Mouse (Mus musculus) telencephalon, adult 2 months (tissue): ENCODE results near the gene Rasgef1c.

Experiments
- DNase-seq: peaks from one replicate; pipeline ENCODE4 v3.0.0-alpha.2; 2011; ENCODE audit warnings: low read depth, low spot score

Gene Rasgef1c

GRCm38 (mm10) chr11:49926183-49926582 is 24.5 kb downstream of the Rasgef1c start:
- no peak for DNase-seq

- DNase-seq, result peak; percentile 46
Measured at GRCm38 (mm10) chr11:49927169-49927568, 25.5 kb downstream of the Rasgef1c start.

DNA sequence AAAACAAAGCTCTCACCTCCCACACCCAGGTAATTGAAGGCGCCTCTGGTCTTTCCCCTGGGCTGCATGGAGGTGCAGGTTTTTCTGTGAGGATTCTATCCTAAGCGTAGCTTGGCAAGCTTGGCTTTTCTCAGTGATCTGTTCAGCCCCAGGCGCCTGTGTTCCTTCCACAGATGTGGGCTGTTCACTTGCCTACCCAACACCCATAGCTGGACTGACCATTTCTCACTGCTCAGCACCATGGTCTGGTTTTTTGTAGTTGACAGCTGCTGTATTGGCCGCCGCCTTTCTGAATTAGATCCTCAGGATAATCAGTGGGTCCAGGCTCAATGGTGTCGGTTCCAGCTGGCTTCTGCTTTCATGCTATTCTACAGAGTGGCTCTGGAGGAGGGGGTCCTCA is 26.0 kb downstream of the Rasgef1c start:
- DNase-seq, result no peak

DNA sequence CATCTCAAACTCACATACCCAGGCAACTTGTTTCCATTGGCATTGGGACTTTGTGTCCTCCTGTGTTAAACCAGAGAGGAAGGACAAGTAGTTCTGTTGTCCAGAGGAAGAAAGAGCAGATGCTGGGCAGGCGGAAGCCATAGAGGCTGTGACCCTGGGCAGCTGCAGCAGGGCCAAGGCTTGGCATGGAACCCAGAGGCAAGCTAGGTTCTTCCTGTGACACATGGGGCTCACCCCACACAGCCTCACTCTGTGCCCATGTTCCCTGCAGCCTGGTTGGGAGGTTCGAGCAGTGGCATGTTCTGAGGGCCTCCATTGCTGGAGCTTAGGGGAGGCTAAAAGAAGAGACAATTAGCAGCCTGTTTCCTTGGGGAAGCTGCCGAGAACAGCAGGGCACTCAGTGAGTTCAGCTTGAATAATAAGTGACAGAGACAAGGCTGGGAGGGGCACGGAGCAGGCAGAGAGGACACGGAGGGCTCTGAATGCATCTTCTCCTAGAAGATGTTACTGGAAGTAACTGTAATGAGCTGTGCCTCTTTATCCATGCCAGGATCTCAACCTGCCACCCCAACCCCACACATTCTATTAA is 29.5 kb downstream of the Rasgef1c start:
- DNase-seq, result no peak

DNA sequence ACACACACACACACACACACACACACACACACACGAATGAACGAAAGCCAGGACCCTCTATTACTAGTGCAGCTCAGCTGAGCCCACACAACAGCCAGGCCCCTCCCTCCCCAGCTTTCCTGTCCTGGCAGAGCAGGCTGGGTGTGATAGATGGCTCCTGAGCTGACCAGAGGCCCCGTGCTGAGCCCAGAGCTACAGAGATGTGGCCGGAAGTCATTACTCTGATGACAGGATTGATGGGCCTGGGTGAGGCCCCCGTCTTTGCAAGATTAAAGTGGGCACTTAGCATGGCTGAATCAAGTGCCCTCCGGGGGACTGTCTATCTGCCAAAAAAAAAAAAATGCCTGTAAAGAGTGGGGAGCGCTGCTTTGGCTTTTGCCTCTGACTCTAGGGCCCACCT is 30.2 kb downstream of the Rasgef1c start:
- DNase-seq, result no peak

- DNase-seq, result peak; percentile 44
Measured at GRCm38 (mm10) chr11:49933811-49934210, 32.2 kb downstream of the Rasgef1c start.

DNA sequence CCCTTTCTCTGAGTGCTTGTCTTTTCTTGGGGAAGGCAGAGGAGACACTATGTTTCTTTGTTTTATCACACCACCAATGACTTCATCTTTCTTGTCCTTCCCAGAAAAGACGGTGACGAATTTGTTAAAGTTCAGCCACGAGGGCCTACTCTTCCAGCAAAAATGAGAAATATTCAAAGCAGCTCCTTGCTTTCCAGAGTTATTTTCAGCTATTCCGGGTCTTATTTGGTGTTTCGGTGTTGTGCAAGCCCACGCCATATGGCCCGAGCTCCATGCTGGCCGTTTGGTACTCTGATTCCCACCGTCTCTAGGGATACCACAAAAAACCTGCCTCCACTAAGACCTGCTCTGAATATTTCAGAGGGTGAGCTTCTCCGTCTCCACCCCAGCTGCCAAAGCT is 32.7 kb downstream of the Rasgef1c start:
- peak; percentile 85 for DNase-seq

- DNase-seq, result peak; percentile 86
Measured at GRCm38 (mm10) chr11:49936458-49936857, 34.8 kb downstream of the Rasgef1c start.

DNA sequence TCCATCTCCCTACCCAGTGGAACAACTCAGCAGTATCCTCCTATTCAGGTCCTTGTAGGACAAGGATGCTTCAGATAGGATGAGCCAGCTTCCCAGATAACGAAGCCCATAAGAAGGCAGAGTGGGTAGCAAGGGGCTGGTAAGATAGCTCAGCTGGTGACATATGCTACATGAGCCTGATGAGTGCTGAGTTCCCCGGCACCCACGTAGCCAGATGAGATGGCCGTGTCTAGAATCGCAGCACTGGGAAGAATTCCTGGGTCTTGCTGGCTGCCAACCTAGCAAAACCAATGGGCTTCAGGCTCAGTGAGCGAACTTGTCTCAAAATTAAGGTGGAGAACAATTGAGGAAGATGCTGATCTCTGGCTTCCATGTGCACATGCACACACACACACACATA is 36.1 kb downstream of the Rasgef1c start:
- DNase-seq, result no peak

DNA sequence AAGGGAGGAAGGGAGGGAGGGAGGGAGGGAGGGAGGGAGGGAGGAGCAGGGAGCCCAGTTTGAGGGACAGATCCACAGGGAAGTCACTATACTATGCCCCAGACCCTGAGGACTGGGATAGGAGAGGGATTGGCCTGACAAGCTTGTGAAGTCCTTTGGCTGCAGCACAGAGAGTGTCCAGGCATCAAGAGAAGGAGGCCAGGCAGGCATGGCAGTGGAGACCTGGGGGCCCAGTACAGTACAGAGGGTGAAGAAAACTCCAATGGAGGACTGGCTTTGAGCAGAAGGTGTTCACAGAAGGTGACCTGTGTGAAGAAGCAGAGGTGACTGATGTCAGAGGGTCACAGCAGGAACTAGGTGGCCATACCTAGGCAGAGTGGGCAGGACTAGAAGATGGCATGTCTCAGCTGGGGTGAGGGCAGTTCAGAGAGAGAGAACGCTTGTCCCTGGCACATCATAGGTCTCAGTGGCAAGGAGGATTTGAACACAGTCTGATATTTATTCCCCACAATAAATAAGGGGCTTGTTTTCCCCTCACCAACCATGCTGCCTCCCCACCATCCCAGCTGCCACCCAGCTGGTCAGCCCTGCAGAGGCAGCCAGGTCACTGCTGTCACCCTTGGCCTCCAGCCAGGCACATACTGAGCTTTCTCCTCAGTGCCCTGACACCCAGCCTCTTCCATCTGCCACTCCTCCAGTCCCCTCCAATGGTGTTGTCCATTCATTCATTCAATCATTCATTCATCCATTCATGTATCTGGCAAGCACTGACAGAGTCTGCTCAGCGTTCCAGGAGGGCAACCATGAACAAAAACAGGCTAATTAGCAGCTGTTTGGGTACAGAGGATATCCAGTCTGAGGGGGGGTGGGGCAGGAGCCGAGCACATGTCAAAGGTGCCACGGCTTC is 36.9 kb downstream of the Rasgef1c start:
- DNase-seq, result peak; percentile 55

DNA sequence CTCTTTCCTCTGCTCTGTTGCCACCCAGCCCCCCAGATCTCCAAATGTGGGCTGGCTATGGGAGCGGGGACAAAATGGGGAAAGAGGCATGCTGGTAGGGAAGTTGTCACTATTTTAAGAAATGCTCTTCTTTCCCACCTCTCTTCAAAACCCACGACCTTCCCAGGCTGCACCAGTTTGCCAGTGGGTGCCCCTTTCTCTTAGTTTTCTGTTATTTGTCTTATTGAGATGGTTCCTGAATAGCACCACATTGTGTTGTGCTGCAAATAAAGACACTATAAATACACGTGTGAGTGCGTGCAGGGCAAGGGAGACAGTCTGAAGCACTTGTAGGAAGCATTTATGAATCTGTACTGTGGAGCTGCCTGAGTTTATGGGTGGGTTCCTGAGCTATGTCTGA is 41.2 kb downstream of the Rasgef1c start:
- DNase-seq, result peak; percentile 56

DNA sequence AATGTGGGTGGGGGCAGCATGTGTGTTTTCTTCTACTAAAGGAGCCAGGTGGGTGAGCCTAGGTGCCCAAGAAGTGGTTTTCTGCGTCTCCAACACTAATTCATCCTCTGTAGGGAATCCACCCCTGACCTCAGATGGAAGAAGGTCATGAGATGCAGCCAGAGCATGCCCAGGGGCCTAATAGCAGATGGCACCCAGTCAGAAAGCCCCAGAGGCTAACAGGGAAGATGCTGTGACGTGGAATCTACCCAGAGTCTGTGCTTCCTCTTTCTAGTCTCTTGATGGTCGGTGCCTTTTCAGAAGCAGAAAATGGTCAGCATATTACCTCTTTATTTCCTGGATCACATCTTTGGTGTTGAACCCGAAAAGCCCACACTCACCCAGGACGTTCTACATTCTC is 42.3 kb downstream of the Rasgef1c start:
- DNase-seq, result no peak

- DNase-seq, result peak; percentile 67
Measured at GRCm38 (mm10) chr11:49945726-49946125, 44.1 kb downstream of the Rasgef1c start.

GRCm38 (mm10) chr11:49949839-49950238 is 48.2 kb downstream of the Rasgef1c start:
- DNase-seq, result peak; percentile 50

- DNase-seq, result no peak
Measured at GRCm38 (mm10) chr11:49953616-49954015, 52.0 kb downstream of the Rasgef1c start.

DNA sequence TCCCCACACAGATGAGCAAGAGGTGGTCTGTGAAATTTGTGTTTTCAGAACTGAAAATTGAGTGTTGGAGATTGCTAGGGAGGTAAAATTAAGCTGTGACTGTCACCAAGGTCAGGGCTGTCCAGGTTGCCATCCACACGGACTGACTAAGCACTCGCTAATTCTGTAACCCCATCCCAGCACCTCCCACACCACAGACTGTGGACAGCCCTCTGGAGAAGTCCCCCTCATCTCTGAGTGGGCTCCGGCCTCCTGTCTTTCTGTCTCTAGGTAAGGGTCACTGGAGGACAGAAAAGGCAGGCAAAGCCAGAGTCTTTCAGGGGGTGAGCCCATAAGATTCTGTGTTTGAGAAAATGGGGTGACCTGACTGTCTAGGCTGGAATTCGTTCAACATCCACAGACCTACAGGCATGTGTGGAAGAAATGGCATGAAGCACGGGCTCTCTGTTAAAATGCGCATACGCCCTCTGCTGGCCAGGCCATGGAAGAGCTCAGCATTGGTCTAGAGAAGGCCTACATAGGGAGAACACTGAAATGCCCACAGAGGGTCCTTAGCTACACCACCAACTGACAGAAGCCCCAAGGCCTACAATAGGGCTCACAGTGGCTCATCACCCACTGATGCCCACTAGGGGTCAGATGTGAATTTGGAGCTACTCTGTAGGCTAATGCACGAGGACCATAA is 54.1 kb downstream of the Rasgef1c start:
- DNase-seq, result peak; percentile 53

GRCm38 (mm10) chr11:49958017-49958416 is 56.4 kb downstream of the Rasgef1c start:
- DNase-seq, result no peak

- no peak for DNase-seq
Measured at GRCm38 (mm10) chr11:49961098-49961740, 59.6 kb downstream of the Rasgef1c start.

DNA sequence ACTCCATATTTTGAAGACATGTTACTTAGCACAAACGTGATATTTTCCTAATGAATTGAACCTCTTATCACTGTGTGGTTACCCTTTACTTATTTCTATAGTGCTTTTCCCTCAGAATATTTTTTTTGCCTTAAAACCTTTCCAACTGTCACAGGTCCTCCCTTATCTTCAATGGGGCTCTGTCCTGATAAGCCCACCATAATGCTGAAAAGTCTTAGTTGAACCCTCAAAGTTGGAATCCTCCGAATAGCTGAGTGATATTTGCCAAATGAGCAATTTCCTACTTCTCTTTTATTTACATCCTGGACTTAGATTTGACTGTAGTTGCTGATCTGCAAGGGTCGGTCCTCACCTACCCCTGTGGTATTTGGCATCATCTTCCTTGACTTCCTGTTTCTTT is 63.7 kb downstream of the Rasgef1c start:
- DNase-seq, result no peak

GRCm38 (mm10) chr11:49969692-49970091 is 68.1 kb downstream of the Rasgef1c start:
- DNase-seq, result no peak

- DNase-seq, result no peak
Measured at GRCm38 (mm10) chr11:49973657-49974340, 72.2 kb downstream of the Rasgef1c start.
